Mouse (Mus musculus) cortical plate, adult 2 months (tissue): ENCODE results near the gene Rsrp1.
A peak's percentile ranks its signal among the peaks of the same experiment; 100 is the strongest.

Experiments used
- CTCF ChIP-seq: fragments of 200-500 bp; IDR thresholded peaks from 2 replicates; pipeline ENCODE4 v1.5.1; 2011; ENCODE audit warnings: mild to moderate bottlenecking, control low read depth, low read length; ENCODE audit not compliant: insufficient read depth; ENCODE audit errors: extremely low read depth
- POLR2A ChIP-seq: fragments of 200-500 bp; IDR thresholded peaks from 2 replicates; pipeline ENCODE4 v1.6.1; 2011; ENCODE audit warnings: mild to moderate bottlenecking, low read length, control low read depth; ENCODE audit not compliant: insufficient read depth; ENCODE audit errors: extremely low read depth

GRCm38 (mm10) chr4:134924019-134924741, 788 bp downstream of the Rsrp1 start:
- no peak for TF ChIP-seq CTCF
- 0 out of 2 replicates have a peak, but pooled peaks have one; percentile 4 for TF ChIP-seq POLR2A
